Mouse (Mus musculus): ENCODE data around the gene Ppm1j.
A peak's percentile ranks its signal among the peaks of the same experiment; 100 is the strongest.
"Not testable (repeated sequence)": the region's sequence is repeated elsewhere in the genome, so short reads cannot be mapped to it uniquely, and the experiment has no call there.

Gene Ppm1j

DNA sequence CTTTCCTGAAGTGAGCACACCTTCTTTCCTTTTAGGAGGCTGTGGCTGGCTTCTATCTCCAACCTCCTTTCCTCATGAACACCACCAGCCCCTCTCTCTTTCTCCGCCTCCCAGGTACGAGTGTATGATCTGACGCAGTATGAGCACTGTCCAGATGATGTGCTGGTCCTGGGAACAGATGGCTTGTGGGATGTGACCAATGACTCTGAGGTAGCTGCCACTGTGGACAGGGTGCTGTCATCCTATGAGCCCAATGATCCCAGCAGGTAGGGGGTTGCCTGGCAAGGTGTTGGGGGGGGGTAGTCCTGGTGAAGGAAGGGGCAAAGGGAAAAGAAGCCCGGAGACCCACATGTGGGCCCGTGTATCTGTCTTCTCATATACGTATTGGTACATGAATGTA, 4.4 kb downstream of the Ppm1j start:
- no peak for DNase-seq

DNA sequence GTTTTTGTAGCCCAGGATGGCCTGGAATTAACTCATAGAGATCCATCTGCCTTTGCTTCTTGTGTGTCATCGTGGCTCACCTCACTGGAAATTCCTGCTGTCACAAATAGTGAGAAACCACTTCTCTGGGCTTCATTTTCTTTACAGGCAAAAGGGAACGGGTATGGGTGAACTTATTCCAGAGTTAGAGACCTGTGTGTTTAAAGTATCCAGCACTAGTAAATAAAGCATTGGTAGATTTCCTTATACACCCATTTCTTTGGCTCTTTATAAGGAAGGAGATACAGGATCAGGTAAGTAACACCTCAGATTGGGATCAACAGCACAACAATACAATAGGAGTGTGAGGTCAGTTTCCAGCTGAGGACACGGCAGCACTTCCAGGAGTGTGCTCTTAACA, 7.2 kb downstream of the Ppm1j start, which contains the start of gene Rhoc:
Rhoc (plus strand) TSS at position 301 of the 400 bp plus-strand sequence.
- DNase-seq = no peak

GRCm38 (mm10) chr3:104788561-104789311, 7.9 kb downstream of the Ppm1j start:
- peak; percentile 34 for DNase-seq

GRCm38 (mm10) chr3:104789312-104789605, 8.4 kb downstream of the Ppm1j start:
- no peak for DNase-seq

DNA sequence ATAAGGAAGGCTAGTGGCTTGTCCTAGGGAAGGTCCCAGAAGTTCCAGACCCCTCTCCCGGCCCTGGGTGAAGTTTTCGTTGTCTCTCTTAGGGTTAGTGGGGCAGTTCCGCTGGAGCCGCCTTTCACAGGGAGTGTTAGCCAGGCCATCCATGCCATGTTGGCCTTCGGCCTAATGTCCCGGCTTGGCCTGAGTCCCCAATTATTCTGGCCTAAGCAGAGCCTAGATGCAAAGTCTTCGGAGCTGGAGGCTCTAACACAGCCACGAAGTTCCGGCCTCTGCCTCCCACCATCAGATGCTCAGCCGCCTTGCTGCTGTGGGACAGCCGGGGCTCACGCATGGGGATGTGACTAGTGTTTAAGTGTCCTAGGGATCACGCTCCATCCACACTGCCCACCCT, 9.0 kb downstream of the Ppm1j start:
- DNase-seq = no peak

DNA sequence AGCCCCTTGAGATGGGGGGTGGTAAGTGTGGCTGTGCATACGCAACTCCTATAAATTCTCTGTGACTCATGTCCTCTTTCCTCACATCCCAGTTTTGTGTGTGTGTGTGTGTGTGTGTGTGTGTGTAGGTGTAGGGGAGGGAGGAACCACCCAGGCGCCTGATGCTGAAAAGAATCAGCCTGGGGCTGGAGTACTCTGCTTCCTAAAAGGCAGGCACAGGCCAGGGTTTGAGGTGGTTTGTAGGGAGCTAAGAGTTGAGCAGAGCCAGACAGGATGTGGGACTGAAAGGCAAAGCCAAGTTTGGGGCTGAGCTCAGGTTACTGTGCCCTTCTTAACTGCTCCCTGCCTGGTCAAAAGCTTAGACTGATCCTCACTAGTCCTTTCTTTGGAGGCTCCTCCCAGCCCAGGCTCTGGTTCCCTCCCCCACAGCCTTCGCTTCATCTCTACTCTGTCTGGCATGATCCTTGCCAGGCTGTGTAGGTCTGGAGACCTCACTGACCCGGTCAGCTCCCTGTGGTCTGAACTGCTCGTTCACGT, 9.6 kb downstream of the Ppm1j start:
- no peak for DNase-seq

GRCm38 (mm10) chr3:104791017-104791416, 10.2 kb downstream of the Ppm1j start:
- no peak for DNase-seq

- no peak for DNase-seq
Observed at GRCm38 (mm10) chr3:104791671-104792070, 10.8 kb downstream of the Ppm1j start.

- no peak for DNase-seq
Observed at GRCm38 (mm10) chr3:104792360-104793270, 11.8 kb downstream of the Ppm1j start.

DNA sequence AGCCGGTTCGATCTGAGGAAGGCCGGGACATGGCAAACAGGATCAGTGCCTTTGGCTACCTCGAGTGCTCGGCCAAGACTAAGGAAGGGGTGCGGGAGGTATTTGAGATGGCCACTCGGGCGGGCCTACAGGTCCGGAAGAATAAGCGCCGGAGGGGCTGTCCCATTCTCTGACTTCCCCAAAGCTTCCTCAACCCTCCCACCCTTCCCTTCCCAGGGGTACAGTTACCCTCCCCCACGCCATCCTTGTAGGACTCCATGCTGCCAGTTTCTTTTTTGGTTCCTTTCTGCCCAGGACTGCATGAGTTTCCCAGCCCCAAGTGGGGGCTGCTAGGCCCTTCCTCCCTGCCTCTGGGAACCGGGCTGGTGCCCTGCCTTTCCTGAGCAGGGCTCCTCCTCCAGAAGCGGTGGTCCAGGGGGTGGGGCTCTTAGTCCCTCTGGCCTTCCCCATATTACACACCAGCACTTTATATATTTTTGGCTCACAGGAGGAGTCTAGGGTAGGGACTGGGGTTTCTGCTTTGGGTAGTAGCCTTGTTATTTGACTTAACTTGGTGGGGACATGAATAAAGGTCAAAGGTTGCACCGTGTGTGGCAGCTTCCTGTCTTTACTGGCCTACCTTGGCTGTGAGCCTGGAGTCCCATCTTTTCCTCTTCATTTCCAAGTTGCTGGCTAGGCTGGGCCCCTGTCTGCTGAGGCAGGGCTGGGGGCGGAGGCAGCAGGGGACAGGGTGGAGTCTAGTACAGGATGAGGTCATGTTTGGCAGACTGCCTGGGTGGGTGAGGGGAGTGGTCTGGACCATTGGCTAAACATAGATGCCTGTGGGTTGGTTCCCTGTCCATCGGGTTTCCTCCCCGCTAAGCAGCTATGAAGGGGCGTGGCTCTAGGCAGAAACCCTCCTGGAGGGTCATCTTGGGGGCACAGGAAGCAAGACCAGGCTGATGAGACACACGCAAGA, 13.3 kb downstream of the Ppm1j start:
- no peak for DNase-seq

- DNase-seq = no peak
Observed at GRCm38 (mm10) chr3:104794953-104795470, 14.2 kb downstream of the Ppm1j start.

- no peak for DNase-seq
Observed at GRCm38 (mm10) chr3:104795661-104796340, 14.9 kb downstream of the Ppm1j start.

DNA sequence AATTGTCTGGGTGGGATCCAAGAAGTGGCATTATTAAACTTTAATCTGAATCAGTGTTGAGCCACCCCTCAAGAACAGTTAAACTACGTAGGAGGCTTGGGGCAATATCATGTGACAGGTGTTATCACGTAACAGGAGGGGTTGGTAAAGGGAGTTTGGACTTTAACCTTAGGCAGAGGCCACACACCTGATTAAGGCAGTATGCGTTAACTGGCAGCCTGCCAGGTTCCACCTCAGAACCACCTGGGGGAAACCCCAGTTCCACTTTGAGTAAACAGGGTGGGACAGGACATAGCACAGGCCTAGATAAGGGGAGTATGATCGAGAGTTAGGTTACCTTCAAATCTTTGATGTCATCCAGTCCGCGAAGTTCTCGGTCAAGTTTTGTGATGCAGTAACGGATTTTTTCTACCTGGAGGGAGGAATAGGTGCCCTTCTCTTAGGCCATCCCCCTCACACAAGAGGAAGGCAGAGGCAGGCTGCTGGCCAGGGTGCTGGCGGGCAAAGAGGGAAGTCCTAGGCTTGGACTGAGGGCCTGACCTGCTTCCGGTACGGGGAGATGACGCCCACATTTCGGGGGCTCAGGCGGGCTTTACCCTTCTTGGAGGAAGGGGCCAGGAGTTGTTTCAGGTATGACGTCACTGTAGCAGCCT, 15.7 kb downstream of the Ppm1j start:
- DNase-seq = no peak

DNA sequence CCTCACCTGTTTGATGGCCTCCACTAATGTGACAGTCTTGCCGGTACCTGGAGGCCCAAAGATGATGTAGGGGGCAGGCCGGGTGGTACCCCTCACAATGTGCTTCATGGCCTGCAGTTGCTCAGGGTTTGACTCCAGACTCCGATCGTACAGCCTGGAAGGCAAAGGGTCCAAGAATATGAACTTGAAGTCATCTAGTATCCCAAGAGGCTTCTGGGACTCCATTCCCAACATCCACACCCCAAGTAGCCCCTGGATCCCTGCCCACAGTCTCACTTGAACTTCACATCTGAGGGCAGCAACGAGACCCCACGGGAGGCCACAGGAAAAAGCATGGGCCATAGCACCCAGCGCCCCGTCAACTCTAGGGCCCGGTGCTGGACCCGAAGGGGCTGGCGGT, 19.8 kb downstream of the Ppm1j start:
- DNase-seq = no peak

DNA sequence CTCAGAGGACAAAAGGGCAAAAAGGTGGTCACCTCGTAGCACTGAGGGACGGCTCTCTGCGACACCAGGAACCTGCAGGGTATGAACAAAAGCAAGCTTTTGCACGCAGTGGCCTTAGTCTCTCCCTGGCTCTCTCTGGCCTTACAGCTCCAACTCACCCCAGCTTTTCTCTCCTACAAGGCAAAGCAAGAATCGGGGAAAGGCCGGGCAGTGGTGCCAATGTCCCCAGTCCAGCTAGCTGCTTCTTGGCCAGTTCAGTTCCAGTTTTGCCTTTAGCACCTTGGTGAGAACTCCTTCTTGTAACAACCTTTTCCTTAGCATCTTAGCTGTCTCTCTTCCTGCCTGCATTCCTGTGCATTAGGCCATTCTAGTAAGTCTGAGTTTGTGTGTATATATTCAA, 20.6 kb downstream of the Ppm1j start:
- DNase-seq = no peak

GRCm38 (mm10) chr3:104804312-104804711, 23.5 kb downstream of the Ppm1j start:
- no peak for DNase-seq

DNA sequence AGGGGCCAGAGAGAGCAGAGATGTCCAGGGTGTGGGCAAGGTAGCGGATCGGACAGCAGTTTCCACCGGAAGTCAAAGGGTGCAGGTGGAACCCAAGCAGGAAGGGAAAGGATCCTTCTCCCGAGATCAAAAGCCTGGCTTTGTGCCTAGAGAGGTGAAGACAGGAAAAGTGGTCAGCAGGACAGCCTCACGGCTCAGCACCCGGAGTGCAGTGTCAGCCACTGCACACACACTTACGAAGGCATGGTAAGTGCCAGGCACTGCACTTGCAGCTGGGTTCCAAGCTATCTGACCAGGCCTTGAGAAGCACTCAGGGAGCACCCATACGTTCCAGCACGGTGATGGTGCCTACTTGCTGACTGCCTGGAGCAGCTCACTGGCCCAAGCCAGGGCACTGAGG, 24.7 kb downstream of the Ppm1j start:
- no peak for DNase-seq

DNA sequence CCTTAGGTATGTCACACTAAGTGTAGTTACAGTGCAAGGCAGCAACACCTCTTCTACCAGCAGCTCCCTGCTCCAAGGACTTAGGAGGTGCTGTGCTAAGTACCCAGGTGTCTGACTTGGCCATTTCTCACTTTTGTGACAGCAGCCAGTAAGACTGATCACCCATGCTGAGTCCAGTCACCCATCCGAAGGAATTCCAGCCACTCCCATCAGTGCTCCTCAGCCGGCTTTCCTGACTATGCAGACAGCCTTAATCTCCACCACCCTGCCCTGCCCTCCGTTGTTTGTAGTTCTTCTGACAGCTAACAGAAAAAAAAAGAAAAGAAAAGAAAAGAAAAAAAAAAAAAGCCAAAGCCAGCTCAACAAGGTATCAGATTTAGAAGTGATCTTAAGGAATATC, 30.9 kb downstream of the Ppm1j start:
- DNase-seq = no peak

- no peak for DNase-seq
Observed at GRCm38 (mm10) chr3:104812254-104812653, 31.4 kb downstream of the Ppm1j start.

DNA sequence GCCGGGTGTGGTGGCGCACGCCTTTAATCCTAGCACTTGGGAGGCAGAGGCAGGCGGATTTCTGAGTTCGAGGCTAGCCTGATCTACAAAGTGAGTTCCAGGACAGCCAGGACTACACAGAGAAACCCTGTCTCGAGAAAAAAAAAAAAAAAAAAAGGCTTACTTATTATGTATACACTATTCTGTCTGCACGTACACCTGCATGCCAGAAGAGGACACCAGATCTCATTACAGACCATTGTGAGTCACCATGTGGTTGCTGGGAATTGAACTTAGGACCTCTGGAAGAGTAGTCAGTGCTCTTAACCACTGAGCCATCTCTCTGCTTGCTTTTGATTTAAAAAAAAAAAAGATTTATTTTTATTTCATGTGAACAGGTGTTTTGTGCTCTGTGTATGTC, 32.4 kb downstream of the Ppm1j start:
- not testable (repeated sequence) for DNase-seq

DNA sequence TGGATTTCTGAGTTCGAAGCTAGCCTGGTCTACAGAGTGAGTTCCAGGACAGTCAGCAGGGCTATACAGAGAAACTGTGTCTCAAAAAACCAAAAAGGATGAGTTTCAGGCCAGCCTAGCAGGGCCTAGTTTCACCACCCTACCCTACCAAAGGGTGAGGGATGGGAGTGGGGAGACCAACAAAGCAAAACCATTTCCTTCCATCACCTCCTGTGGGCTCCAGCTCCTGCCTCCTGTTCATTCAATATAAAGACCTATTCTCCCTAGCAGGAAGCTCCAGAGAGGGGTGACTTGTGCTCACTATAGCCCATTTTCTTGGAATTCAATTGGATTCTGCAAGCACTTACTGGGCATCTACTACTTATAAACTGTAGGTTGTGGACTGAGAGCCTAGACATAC, 33.9 kb downstream of the Ppm1j start:
- no peak for DNase-seq
